Mouse (Mus musculus): ENCODE measurements around the gene Phlda3.
A peak's percentile ranks its signal among the peaks of the same experiment; 100 is the strongest.

Phlda3 gene

DNA sequence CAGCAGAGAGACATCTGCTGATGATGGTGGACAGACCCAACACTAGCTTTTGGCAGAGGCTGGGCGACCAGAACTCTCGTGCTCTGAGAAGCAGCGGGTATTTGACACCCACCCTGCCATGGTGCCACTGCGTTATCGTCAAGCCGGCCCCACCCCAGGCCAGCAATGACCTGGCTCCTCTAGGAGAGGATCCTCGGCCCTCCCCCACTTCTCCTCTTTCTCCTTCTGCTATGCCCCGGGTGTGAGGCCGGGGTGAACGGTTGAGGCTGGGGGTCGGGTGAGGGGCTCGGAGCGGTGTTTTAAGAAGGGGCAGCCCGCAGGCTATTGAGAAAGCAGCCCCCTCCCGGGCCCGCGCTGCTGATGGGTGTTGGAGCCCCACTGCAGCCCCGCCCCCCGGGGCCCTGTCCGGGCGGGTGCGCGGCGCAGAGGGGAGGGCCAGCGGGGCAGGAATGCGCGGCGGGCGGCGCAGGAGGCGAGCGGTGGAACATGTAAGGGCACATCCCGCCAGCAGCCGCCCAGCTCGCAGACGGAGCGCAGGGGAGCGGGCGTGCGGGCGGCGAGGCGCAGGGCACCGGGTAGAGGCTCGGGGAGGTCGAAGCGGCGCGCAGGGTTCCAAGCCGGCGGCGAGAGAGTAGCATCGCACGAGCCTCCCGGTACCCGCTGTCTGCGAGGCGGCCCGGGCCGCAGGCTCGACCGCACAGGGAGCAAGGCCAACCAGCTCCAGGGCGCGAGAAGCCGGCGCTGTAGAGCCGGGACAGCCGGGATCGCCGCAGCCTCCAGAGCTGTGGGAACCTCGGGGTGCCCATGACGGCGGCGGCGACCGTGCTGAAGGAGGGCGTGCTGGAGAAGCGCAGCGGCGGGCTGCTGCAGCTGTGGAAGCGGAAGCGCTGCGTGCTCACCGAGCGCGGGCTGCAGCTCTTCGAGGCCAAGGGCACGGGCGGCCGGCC, at the start of gene Phlda3:
TSS of gene Phlda3 (plus strand) at position 475 of the 947 bp plus-strand sequence.
- peak; percentile 77 for DNase-seq (ENCODE audit: low spot score)

DNA sequence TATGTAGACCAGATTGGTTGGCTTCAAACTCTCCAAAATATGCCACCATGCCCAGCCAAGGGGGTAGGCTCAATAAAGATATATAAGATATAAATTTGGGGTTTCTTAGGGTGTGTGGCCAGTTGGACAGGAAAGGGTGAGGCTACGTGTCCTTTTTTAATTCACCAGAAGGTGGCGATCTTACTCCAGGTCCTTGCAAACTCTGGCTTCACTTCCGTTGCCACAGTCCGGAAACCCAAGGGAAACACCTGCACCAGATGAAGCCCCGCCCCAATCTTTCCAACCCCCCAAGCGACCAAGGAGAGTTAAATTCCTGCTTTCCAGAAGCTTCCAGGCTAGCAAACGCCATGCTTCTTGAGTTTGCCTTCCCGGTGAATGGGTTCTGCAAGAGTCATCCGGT, 46.4 kb upstream of the Phlda3 start:
- DNase-seq (ENCODE audit: low spot score): peak; percentile 90

GRCm38 (mm10) chr1:135719983-135720382, 45.9 kb upstream of the Phlda3 start, which contains the start of gene Csrp1:
Gene Csrp1 (plus strand): TSS chr1:135720061.
- no peak for DNase-seq (ENCODE audit: low spot score)

DNA sequence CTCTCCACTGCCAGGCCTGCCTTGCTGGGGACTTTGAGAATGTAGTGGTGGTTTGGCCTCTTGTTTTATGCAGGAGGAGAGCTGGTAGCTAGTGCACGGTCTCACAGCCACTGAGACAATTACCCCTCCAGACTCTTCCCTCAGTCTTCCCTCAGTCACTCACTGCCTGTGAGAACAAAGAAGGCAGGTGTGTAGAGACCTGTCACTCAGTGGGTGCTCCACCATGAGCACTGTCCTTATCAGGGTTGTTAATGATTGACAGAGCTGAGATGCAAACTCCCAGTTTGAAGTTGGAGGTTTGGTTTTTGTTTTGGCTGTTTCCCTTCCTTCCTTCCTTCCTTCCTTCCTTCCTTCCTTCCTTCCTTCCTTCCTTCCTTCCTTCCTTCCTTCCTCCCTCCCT, 42.9 kb upstream of the Phlda3 start:
- DNase-seq (ENCODE audit: low spot score): no peak

GRCm38 (mm10) chr1:135724134-135724533, 41.8 kb upstream of the Phlda3 start:
- no peak for DNase-seq (ENCODE audit: low spot score)

- no peak for DNase-seq (ENCODE audit: low spot score)
Observed at GRCm38 (mm10) chr1:135725324-135725723, 40.6 kb upstream of the Phlda3 start.

GRCm38 (mm10) chr1:135725936-135726335, 40.0 kb upstream of the Phlda3 start:
- no peak for DNase-seq (ENCODE audit: low spot score)

GRCm38 (mm10) chr1:135728631-135729366, 37.1 kb upstream of the Phlda3 start:
- DNase-seq (ENCODE audit: low spot score): peak; percentile 93

- DNase-seq (ENCODE audit: low spot score): no peak
Observed at GRCm38 (mm10) chr1:135729367-135729713, 36.6 kb upstream of the Phlda3 start.

GRCm38 (mm10) chr1:135729821-135730220, 36.1 kb upstream of the Phlda3 start:
- no peak for DNase-seq (ENCODE audit: low spot score)

GRCm38 (mm10) chr1:135730296-135730695, 35.6 kb upstream of the Phlda3 start:
- DNase-seq (ENCODE audit: low spot score): no peak

DNA sequence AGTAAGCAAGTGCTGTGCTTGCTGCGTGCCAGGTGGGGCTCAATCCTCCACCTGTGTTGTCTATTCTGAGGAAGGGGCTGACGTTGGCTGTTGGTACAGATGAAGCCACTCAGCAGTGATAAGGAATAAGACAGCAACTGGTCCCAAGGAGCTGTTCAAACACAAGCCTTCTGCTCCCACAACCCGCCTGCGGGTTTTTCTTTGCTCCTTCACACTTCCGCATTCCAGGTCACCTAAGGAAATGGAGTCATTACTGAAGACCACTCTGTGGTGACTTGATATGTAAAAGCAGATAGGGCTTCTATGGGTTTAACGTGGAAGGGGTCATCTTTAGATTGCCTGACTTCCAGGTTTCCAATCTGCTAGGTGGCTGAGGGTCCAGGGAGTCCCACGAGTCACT, 34.5 kb upstream of the Phlda3 start:
- DNase-seq (ENCODE audit: low spot score): no peak

GRCm38 (mm10) chr1:135731897-135732684, 33.8 kb upstream of the Phlda3 start:
- DNase-seq (ENCODE audit: low spot score): peak; percentile 80

- no peak for DNase-seq (ENCODE audit: low spot score)
Observed at GRCm38 (mm10) chr1:135734225-135734937, 31.5 kb upstream of the Phlda3 start.

DNA sequence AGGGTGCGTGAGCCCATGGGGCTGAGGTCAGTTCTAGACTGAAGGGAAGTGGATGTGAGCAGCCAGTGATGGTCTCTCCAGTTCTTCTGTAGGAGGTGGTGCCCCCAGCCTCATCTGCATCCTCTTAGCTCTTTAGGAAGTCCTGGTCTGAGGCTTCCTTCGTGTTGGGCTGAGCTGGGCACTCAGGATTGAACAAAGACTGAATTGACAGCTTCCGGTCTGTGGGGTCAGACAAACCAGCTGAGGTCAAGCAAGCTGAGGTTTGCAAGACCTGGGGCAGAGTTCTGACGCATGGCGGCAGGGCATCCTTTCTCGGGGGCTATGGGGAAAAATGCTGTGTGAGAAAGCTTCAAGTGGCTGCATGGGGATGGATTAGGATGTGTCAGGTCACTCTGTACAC, 30.5 kb upstream of the Phlda3 start:
- DNase-seq (ENCODE audit: low spot score): peak; percentile 75

- no peak for DNase-seq (ENCODE audit: low spot score)
Observed at GRCm38 (mm10) chr1:135744987-135745386, 20.9 kb upstream of the Phlda3 start.

GRCm38 (mm10) chr1:135746248-135746647, 19.7 kb upstream of the Phlda3 start:
- DNase-seq (ENCODE audit: low spot score): no peak

DNA sequence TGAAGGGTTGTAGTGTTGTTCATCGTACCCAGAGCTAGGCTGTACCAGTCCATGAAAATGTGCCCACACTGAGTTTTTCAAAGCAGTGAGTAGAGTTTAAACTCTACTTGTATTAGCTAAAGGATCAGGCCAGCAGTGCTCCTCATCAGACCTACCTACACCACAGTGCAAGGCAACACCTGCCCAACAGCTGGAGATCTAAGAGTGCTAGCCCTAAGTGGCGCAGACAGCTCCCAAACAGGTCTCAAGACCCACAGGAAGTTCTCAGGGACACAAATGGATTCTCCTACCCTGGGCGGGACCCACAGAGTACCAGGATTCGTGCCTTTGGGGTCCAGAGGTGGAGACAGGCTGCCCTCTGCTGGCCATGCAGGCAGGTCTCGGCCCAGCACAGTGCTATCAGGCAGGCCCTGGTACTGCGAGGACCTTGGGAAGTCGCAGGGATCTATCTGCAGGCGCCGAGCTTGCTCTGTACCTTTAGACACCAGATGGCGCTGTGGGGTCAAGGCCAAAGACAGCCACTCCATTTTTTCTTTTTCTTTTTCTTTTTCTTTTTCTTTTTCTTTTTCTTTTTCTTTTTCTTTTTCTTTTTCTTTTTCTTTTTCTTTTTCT, 13.1 kb upstream of the Phlda3 start:
- peak; percentile 96 for DNase-seq (ENCODE audit: low spot score)

DNA sequence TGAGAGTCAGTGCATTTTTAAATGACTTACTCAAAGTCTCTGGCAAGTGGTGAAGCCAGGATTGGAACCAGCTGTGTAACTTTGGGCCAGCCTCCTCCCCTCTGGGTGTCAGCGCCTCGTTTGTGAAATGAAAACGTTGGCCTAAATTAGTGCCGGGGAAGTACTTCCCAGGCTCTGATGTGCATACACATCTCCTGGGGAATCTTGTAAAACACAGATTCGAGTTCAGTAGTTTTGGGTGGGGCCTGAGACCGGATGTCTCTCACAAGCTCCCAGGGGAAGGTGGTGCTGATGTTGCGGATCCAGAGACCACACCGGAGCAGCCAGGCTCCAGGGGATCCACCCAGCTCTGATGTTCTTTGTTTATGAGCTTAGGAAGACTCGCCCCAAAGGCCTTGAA, 10.6 kb upstream of the Phlda3 start:
- DNase-seq (ENCODE audit: low spot score): no peak

DNA sequence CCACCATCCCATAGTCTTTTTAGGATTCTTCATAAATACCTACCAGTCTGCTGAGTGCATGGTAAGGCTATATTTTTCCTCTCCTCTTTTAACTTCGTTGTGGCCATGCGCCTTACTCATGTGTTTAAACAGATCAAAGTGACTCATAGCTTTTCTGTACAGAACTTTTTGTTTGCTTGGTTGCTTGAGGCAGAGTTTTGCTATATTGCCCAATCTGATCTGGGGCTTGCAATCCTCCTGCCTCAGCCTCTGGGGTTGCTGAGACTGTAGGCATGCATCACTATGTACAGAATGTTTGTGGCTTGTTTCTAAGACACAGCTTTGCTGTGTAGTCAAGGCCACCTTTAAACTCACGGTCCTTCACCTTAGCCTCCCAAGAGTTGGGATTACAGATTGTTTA, 10.0 kb upstream of the Phlda3 start:
- DNase-seq (ENCODE audit: low spot score): no peak

DNA sequence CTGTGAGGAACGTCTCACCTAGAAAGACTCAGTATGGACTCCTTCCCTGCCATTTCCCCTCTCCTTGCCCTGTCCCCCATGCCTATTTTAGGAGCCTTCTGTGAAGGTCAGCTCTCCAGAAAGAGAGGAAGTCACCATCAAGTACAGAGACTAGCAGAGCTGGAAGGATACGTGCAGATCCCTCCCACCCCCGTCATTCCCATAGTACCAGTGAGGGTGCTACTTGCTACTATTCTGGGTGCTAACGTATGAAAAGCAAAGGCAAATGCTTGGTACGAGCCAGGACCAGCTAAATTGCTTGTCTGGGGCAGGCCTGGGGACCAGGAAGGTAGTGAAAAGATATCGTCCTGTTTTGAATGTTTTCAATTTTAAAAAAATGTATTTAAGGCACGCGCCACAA, 8.6 kb upstream of the Phlda3 start:
- DNase-seq (ENCODE audit: low spot score): no peak
